Mouse (Mus musculus) CD4-positive, CD25-positive, alpha-beta regulatory T cell, adult 4 months (primary cell): ENCODE measurements around the gene Krt26. TPM values are rescaled to one million over a fixed set of nuclear protein-coding genes. Genes with fewer than 3 reads are reported as not detected.

ENCODE experiments used
- ATAC-seq: one replicate; pipeline ENCODE4 v1.8.0; 2017
- polyA plus RNA-seq, 2 experiments: library from polyadenylated mRNA; unstranded; fragments of 100-300 nt; shearing (Covaris generic); gene quantifications; one replicate each; pipeline ENCODE4 v1.2.1; 2017

Gene Krt26
- polyA plus RNA-seq, 2 experiments from 2014 or later, result not detected

- ATAC-seq, result no peak
Measured at GRCm38 (mm10) chr11:99284011-99284410, 53.8 kb downstream of the Krt26 start.

- ATAC-seq, result peak; percentile 53
Measured at GRCm38 (mm10) chr11:99283334-99283733, 54.4 kb downstream of the Krt26 start.

GRCm38 (mm10) chr11:99281116-99281515 is 56.6 kb downstream of the Krt26 start:
- no peak for ATAC-seq

- ATAC-seq, result no peak
Measured at GRCm38 (mm10) chr11:99279986-99280385, 57.8 kb downstream of the Krt26 start.

Other genes with a start within 250 kb of the Krt26 start
- gene Tns4, start 248.7 kb downstream of the Krt26 start, polyA plus RNA-seq, result under 1 TPM in 1 of 2 experiments, not detected in 1; 0.35 TPM
- 100 to 1,000 TPM; 277 to 361 TPM for gene Ccr7, start 182.9 kb downstream of the Krt26 start, polyA plus RNA-seq
- 100 to 1,000 TPM; 179 to 201 TPM for gene Smarce1, start 106.9 kb downstream of the Krt26 start, polyA plus RNA-seq
- 1 to 10 TPM; 1.4 to 2.1 TPM for gene Krt222, start 93.9 kb downstream of the Krt26 start, polyA plus RNA-seq
- not detected for gene Krt24, start 52.7 kb downstream of the Krt26 start, polyA plus RNA-seq
- gene Krt25, start 15.0 kb downstream of the Krt26 start, polyA plus RNA-seq, result not detected
- not detected for gene Krt27, start 13.1 kb upstream of the Krt26 start, polyA plus RNA-seq
- gene Krt28, start 36.9 kb upstream of the Krt26 start, polyA plus RNA-seq, result not detected
- gene Krt10, start 51.4 kb upstream of the Krt26 start, polyA plus RNA-seq, result 1 to 10 TPM; 8.8 to 9.7 TPM
- not detected for gene Krt12, start 84.3 kb upstream of the Krt26 start, polyA plus RNA-seq
- not detected for gene Krt20, start 100.2 kb upstream of the Krt26 start, polyA plus RNA-seq
- not detected for gene Krt23, start 155.2 kb upstream of the Krt26 start, polyA plus RNA-seq
- not detected for gene Krt39, start 183.4 kb upstream of the Krt26 start, polyA plus RNA-seq
- gene Krt40, start 205.2 kb upstream of the Krt26 start, polyA plus RNA-seq, result not detected
- gene Krtap3-3, start 212.9 kb upstream of the Krt26 start, polyA plus RNA-seq, result not detected
- gene Krtap3-2, start 218.9 kb upstream of the Krt26 start, polyA plus RNA-seq, result not detected
- not detected for gene Gm11939, start 221.5 kb upstream of the Krt26 start, polyA plus RNA-seq
- gene Krtap3-1, start 228.7 kb upstream of the Krt26 start, polyA plus RNA-seq, result not detected
- gene Krtap1-5, start 243.1 kb upstream of the Krt26 start, polyA plus RNA-seq, result not detected
- gene Krtap1-4, start 245.7 kb upstream of the Krt26 start, polyA plus RNA-seq, result not detected